Comparison of ENCODE assay signal across 20 mouse cellular contexts in genomic region chr5:48330817-48331216, GRCm38 (mm10). TPM values are rescaled to one million over a fixed set of nuclear protein-coding genes. Genes with fewer than 3 reads are reported as not detected.
DNase-seq lines count a peak whose midpoint lies in the region; ATAC-seq and TF ChIP-seq lines count a peak whose summit lies in the region.
"Had no signal": no experiment of that assay in that cellular context is flagged by ENCODE, and none has a peak within 500 bp of the region (broad histone marks: within the 10 kb centered on the region; RNA-seq: fewer than 3 reads in every experiment).

No protein-coding gene starts in this region.

- H3K79me2 ChIP-seq in C2C12 (ENCODE audit: control insufficient read depth, insufficient read depth) (no peaks in the 10 kb centered on the region), myocyte (ENCODE audit: control insufficient read depth, insufficient read depth) (no peaks in the 10 kb centered on the region)

- DNase-seq in 3T3-L1 (ENCODE audit: low read depth, low spot score), result peak; percentile 20
- no peak for DNase-seq in cerebellum, adult 9-10 months
- DNase-seq in spleen, adult 12 weeks (ENCODE audit: low spot score), result no peak
- no peak for DNase-seq in cerebellum, postnatal 14 days
- DNase-seq: B cell, adult 2 months; cerebellum, adult 11-12 months; cerebellum, adult 2 months; cerebellum, adult 9-11 months; cerebellum, postnatal 25 days had no signal

- no peaks in the 10 kb centered on the region for H3K79me3 ChIP-seq in C2C12 (ENCODE audit: low read depth)

- H3K36me3 ChIP-seq in C2C12 (ENCODE audit: control insufficient read depth, insufficient read depth), result no peaks in the 10 kb centered on the region
- H3K36me3 ChIP-seq in myocyte (ENCODE audit: control insufficient read depth, insufficient read depth), result no peaks in the 10 kb centered on the region
- H3K36me3 ChIP-seq: embryonic facial prominence, embryonic 13.5 days; embryonic facial prominence, embryonic 15.5 days; forebrain, embryonic 10.5 days; forebrain, embryonic 12.5 days had no signal

- TF ChIP-seq CTCF in C2C12 (IDR thresholded peaks at IDR 0.05; ENCODE audit: control insufficient read depth, insufficient read depth, insufficient read length), result no peak

- peak; percentile 49 for ATAC-seq in granulocyte monocyte progenitor cell, adult 5-6 weeks (replicated peaks; ENCODE audit: poor library complexity, severe bottlenecking)
- ATAC-seq: activated CD4-positive, CD25-positive, alpha-beta regulatory T cell, adult 4 months; forebrain, embryonic 14.5 days; forebrain, embryonic 16.5 days had no signal

- H3ac ChIP-seq in C2C12 (ENCODE audit: control insufficient read depth, insufficient read length, low read depth) (no peak overlapping the region), myocyte (ENCODE audit: control insufficient read depth, insufficient read length) (no peak overlapping the region)

- TF ChIP-seq POLR2A in myocyte (IDR thresholded peaks at IDR 0.05; ENCODE audit: insufficient read length, low read depth), result no peak

- H3K4me2 ChIP-seq in myocyte (ENCODE audit: low read depth), result peak overlapping the region; percentile 71
- H3K4me2 ChIP-seq: embryonic facial prominence, embryonic 13.5 days; embryonic facial prominence, embryonic 15.5 days; forebrain, embryonic 12.5 days had no signal

- H3K27me3 ChIP-seq in C2C12 (ENCODE audit: control insufficient read depth, insufficient read depth, insufficient read length) (no peaks in the 10 kb centered on the region), myocyte (ENCODE audit: control insufficient read depth, insufficient read depth, insufficient read length) (no peaks in the 10 kb centered on the region)
- H3K27me3 ChIP-seq: embryonic facial prominence, embryonic 13.5 days; embryonic facial prominence, embryonic 15.5 days; forebrain, embryonic 12.5 days had no signal

- no peak overlapping the region for H3K4me3 ChIP-seq in C2C12 (ENCODE audit: insufficient read depth, poor library complexity, severe bottlenecking)
- no peak overlapping the region for H3K4me3 ChIP-seq in myocyte
- H3K4me3 ChIP-seq: embryonic facial prominence, embryonic 13.5 days; embryonic facial prominence, embryonic 15.5 days; erythroblast, embryonic 14.5 days; forebrain, embryonic 10.5 days; forebrain, embryonic 12.5 days had no signal

TF ChIP-seq in C2C12, 6 proteins besides CTCF, POLR2A, EP300 and RAD21:
- no peak for TF ChIP-seq FOSL1 (IDR thresholded peaks at IDR 0.05; ENCODE audit: insufficient read depth, low read length, poor library complexity, severe bottlenecking)
- TF ChIP-seq USF1 (IDR thresholded peaks at IDR 0.05; ENCODE audit: low read depth), result peak; percentile 74

TF ChIP-seq in myocyte, 11 proteins besides CTCF, POLR2A, EP300 and RAD21:
- no peak for TF ChIP-seq REST (IDR thresholded peaks at IDR 0.05; ENCODE audit: insufficient read depth, insufficient read length)
- no peak for TF ChIP-seq MAX (IDR thresholded peaks at IDR 0.05; ENCODE audit: low read depth)
- no peak for TF ChIP-seq TCF3 (IDR thresholded peaks at IDR 0.05; ENCODE audit: insufficient read length, low read depth)
- TF ChIP-seq USF1 (IDR thresholded peaks at IDR 0.05; ENCODE audit: low read depth), result peak; percentile 60
- TF ChIP-seq MYOD1 (IDR thresholded peaks at IDR 0.05; ENCODE audit: control insufficient read depth in 1 of 3, insufficient read length in 2 of 3, low read depth in 2 of 3), result no peak
- TF ChIP-seq E2F4 (IDR thresholded peaks at IDR 0.05; ENCODE audit: insufficient read depth), result no peak

RNA-seq across cellular contexts. Expression of gene 5730480H06Rik, which starts 3.1 kb away (rescaled TPM):
- polyA plus RNA-seq in C2C12 (2012; fragmentation: generic; extraction: Trizol), result 7.9 TPM
- 26.7 and 37.8 TPM in 2 replicates for total RNA-seq in granulocyte monocyte progenitor cell, adult 5-6 weeks (2014; fragmentation: Nextera tagmentation)
- 10.7 and 15.7 TPM in 2 replicates for total RNA-seq in granulocyte monocyte progenitor cell, adult 5-6 weeks (2017)
- polyA plus RNA-seq in myocyte (2012; fragmentation: generic; extraction: Trizol), result 4.8 TPM
